Mouse (Mus musculus): ENCODE measurements around the gene Gm32717. TPM values are rescaled to one million over a fixed set of nuclear protein-coding genes. Genes with fewer than 3 reads are reported as not detected.
"Not testable (repeated sequence)": the region's sequence is repeated elsewhere in the genome, so short reads cannot be mapped to it uniquely, and the experiment has no call there.

The Gm32717 gene
- polyA plus RNA-seq (2015; fragmentation: Nextera tagmentation; extraction: Ambion mirVana): not detected in 2 replicates

GRCm38 (mm10) chr10:118240680-118241079, at the start of gene Gm32717:
TSS of gene Gm32717 (minus strand) at chr10:118240780.
- not testable (repeated sequence) for ATAC-seq (ENCODE audit: low read depth); H3K4me2 ChIP-seq (ENCODE audit: low read depth, low read length)

GRCm38 (mm10) chr10:118283016-118283415, 42.4 kb upstream of the Gm32717 start:
- H3K4me1 ChIP-seq (replicated peaks; ENCODE audit: control insufficient read depth, insufficient read depth, low read length); H3K4me3 ChIP-seq (ENCODE audit: low read length); H3K4me2 ChIP-seq (ENCODE audit: low read depth, low read length); H3K9me3 ChIP-seq (ENCODE audit: control insufficient read depth, low read length); H3K9ac ChIP-seq (ENCODE audit: low read length); H3K27ac ChIP-seq (ENCODE audit: low read length); H3K27me3 ChIP-seq (ENCODE audit: control insufficient read depth, insufficient read depth, low read depth, low read length); H3K36me3 ChIP-seq (ENCODE audit: control insufficient read depth, insufficient read depth, low read length): not testable (repeated sequence)
- 0 out of 2 replicates have a peak, but pooled peaks have one; percentile 15 for ATAC-seq (ENCODE audit: low read depth)
- 69% methylated on average over 2 of the region's 5 CpGs for WGBS

More at GRCm38 (mm10) chr10:118240680-118241079, at the start of gene Gm32717:
- H3K4me1 ChIP-seq (replicated peaks; ENCODE audit: control insufficient read depth, insufficient read depth, low read length); H3K27ac ChIP-seq (ENCODE audit: low read length); H3K9me3 ChIP-seq (ENCODE audit: control insufficient read depth, low read length); H3K4me3 ChIP-seq (ENCODE audit: low read length); H3K27me3 ChIP-seq (ENCODE audit: control insufficient read depth, insufficient read depth, low read depth, low read length); H3K36me3 ChIP-seq (ENCODE audit: control insufficient read depth, insufficient read depth, low read length); H3K9ac ChIP-seq (ENCODE audit: low read length): not testable (repeated sequence)
- no CpG with 5 or more reads among the region's 13 CpGs for WGBS

GRCm38 (mm10) chr10:118282565-118282964, 42.0 kb upstream of the Gm32717 start:
- 56% methylated on average over 6 of the region's 7 CpGs for WGBS

GRCm38 (mm10) chr10:118278069-118278468, 37.5 kb upstream of the Gm32717 start:
- not testable (repeated sequence) for H3K36me3 ChIP-seq (ENCODE audit: control insufficient read depth, insufficient read depth, low read length)
- no CpG with 5 or more reads among the region's 4 CpGs for WGBS

More at GRCm38 (mm10) chr10:118282565-118282964, 42.0 kb upstream of the Gm32717 start:
- H3K27me3 ChIP-seq (ENCODE audit: control insufficient read depth, insufficient read depth, low read depth, low read length); H3K36me3 ChIP-seq (ENCODE audit: control insufficient read depth, insufficient read depth, low read length); H3K4me3 ChIP-seq (ENCODE audit: low read length); H3K9me3 ChIP-seq (ENCODE audit: control insufficient read depth, low read length); H3K4me1 ChIP-seq (replicated peaks; ENCODE audit: control insufficient read depth, insufficient read depth, low read length); H3K9ac ChIP-seq (ENCODE audit: low read length); H3K4me2 ChIP-seq (ENCODE audit: low read depth, low read length); H3K27ac ChIP-seq (ENCODE audit: low read length): not testable (repeated sequence)
- peak; percentile 28; the same call in 1 of the 2 replicates for ATAC-seq (ENCODE audit: low read depth)

GRCm38 (mm10) chr10:118271416-118271815, 30.8 kb upstream of the Gm32717 start:
- WGBS: no CpG with 5 or more reads among the region's 2 CpGs
- not testable (repeated sequence) for H3K27me3 ChIP-seq (ENCODE audit: control insufficient read depth, insufficient read depth, low read depth, low read length); ATAC-seq (ENCODE audit: low read depth); H3K4me3 ChIP-seq (ENCODE audit: low read length); H3K9me3 ChIP-seq (ENCODE audit: control insufficient read depth, low read length); H3K4me2 ChIP-seq (ENCODE audit: low read depth, low read length); H3K36me3 ChIP-seq (ENCODE audit: control insufficient read depth, insufficient read depth, low read length); H3K9ac ChIP-seq (ENCODE audit: low read length); H3K4me1 ChIP-seq (replicated peaks; ENCODE audit: control insufficient read depth, insufficient read depth, low read length); H3K27ac ChIP-seq (ENCODE audit: low read length)

More at GRCm38 (mm10) chr10:118278069-118278468, 37.5 kb upstream of the Gm32717 start:
- H3K9me3 ChIP-seq (ENCODE audit: control insufficient read depth, low read length); H3K4me2 ChIP-seq (ENCODE audit: low read depth, low read length); H3K4me1 ChIP-seq (replicated peaks; ENCODE audit: control insufficient read depth, insufficient read depth, low read length); ATAC-seq (ENCODE audit: low read depth); H3K9ac ChIP-seq (ENCODE audit: low read length); H3K27ac ChIP-seq (ENCODE audit: low read length); H3K27me3 ChIP-seq (ENCODE audit: control insufficient read depth, insufficient read depth, low read depth, low read length); H3K4me3 ChIP-seq (ENCODE audit: low read length): not testable (repeated sequence)

- H3K27ac ChIP-seq (ENCODE audit: low read length); H3K4me3 ChIP-seq (ENCODE audit: low read length); H3K27me3 ChIP-seq (ENCODE audit: control insufficient read depth, insufficient read depth, low read depth, low read length); H3K9ac ChIP-seq (ENCODE audit: low read length); ATAC-seq (ENCODE audit: low read depth); H3K9me3 ChIP-seq (ENCODE audit: control insufficient read depth, low read length); H3K36me3 ChIP-seq (ENCODE audit: control insufficient read depth, insufficient read depth, low read length); H3K4me2 ChIP-seq (ENCODE audit: low read depth, low read length); H3K4me1 ChIP-seq (replicated peaks; ENCODE audit: control insufficient read depth, insufficient read depth, low read length): not testable (repeated sequence)
- WGBS: 100% methylated on average over 1 of the region's 8 CpGs
Measured at GRCm38 (mm10) chr10:118268812-118269211, 28.2 kb upstream of the Gm32717 start.

- not testable (repeated sequence) for H3K27me3 ChIP-seq (ENCODE audit: control insufficient read depth, insufficient read depth, low read depth, low read length); H3K4me3 ChIP-seq (ENCODE audit: low read length); H3K27ac ChIP-seq (ENCODE audit: low read length); H3K4me2 ChIP-seq (ENCODE audit: low read depth, low read length); H3K9me3 ChIP-seq (ENCODE audit: control insufficient read depth, low read length); H3K36me3 ChIP-seq (ENCODE audit: control insufficient read depth, insufficient read depth, low read length); H3K4me1 ChIP-seq (replicated peaks; ENCODE audit: control insufficient read depth, insufficient read depth, low read length); ATAC-seq (ENCODE audit: low read depth); H3K9ac ChIP-seq (ENCODE audit: low read length)
- no CpG with 5 or more reads among the region's 13 CpGs for WGBS
Measured at GRCm38 (mm10) chr10:118258388-118258787, 17.8 kb upstream of the Gm32717 start, which contains the start of gene Gm32802. TSS of gene Gm32802 (plus strand) at chr10:118258688.

- Histone ChIP-seq H3K27me3 (ENCODE audit: control insufficient read depth, insufficient read depth, low read depth, low read length) (no peaks in the 10 kb centered on the region), H3K9me3 (ENCODE audit: control insufficient read depth, low read length) (no peaks in the 10 kb centered on the region), H3K4me1 (replicated peaks; ENCODE audit: control insufficient read depth, insufficient read depth, low read length) (no peaks in the 10 kb centered on the region), H3K4me3 (ENCODE audit: low read length) (no peak overlapping the region), H3K27ac (ENCODE audit: low read length) (no peak overlapping the region), H3K4me2 (ENCODE audit: low read depth, low read length) (no peak overlapping the region), H3K9ac (ENCODE audit: low read length) (no peak overlapping the region), H3K36me3 (ENCODE audit: control insufficient read depth, insufficient read depth, low read length) (no peaks in the 10 kb centered on the region)
- no peak for ATAC-seq (ENCODE audit: low read depth)
- 35% methylated on average over 10 of the region's 10 CpGs for WGBS
Measured at GRCm38 (mm10) chr10:118250852-118251295, 10.3 kb upstream of the Gm32717 start.

GRCm38 (mm10) chr10:118249006-118249595, 8.5 kb upstream of the Gm32717 start:
- WGBS: 57% methylated on average over 11 of the region's 11 CpGs
- not testable (repeated sequence) for ATAC-seq (ENCODE audit: low read depth); H3K27ac ChIP-seq (ENCODE audit: low read length); H3K4me1 ChIP-seq (replicated peaks; ENCODE audit: control insufficient read depth, insufficient read depth, low read length); H3K4me3 ChIP-seq (ENCODE audit: low read length); H3K9me3 ChIP-seq (ENCODE audit: control insufficient read depth, low read length); H3K9ac ChIP-seq (ENCODE audit: low read length); H3K36me3 ChIP-seq (ENCODE audit: control insufficient read depth, insufficient read depth, low read length); H3K27me3 ChIP-seq (ENCODE audit: control insufficient read depth, insufficient read depth, low read depth, low read length); H3K4me2 ChIP-seq (ENCODE audit: low read depth, low read length)

All from lung, embryonic 16.5 days (tissue).